Mouse (Mus musculus): ENCODE measurements at regions not wholly inside any gene's neighbourhood (a gene's known extent, or its start where the extent isn't known, plus 50 kb on each side); places are given as distances from the start of the nearest gene placed in this dataset.

GRCm38 (mm10) chr10:37279316-37279715, 140.6 kb upstream of the Marcks start:
- DNase-seq (ENCODE audit: low read depth), result no peak

GRCm38 (mm10) chr10:37275857-37276256, 137.1 kb upstream of the Marcks start:
- no peak for DNase-seq (ENCODE audit: low read depth)

- no peak for DNase-seq (ENCODE audit: low read depth)
Measured at GRCm38 (mm10) chr10:37275271-37275670, 136.6 kb upstream of the Marcks start.

- no peak for DNase-seq (ENCODE audit: low read depth)
Measured at GRCm38 (mm10) chr10:37271967-37272366, 133.2 kb upstream of the Marcks start.

GRCm38 (mm10) chr10:37270236-37271000, 131.7 kb upstream of the Marcks start:
- DNase-seq (ENCODE audit: low read depth), result no peak

- DNase-seq (ENCODE audit: low read depth), result no peak
Measured at GRCm38 (mm10) chr10:37266909-37267308, 128.2 kb upstream of the Marcks start.

GRCm38 (mm10) chr10:37260791-37261488, 122.2 kb upstream of the Marcks start:
- no peak for DNase-seq (ENCODE audit: low read depth)

GRCm38 (mm10) chr10:37259186-37259585, 120.5 kb upstream of the Marcks start:
- no peak for DNase-seq (ENCODE audit: low read depth)

- peak; percentile 15 for DNase-seq (ENCODE audit: low read depth)
Measured at GRCm38 (mm10) chr10:37257544-37257943, 118.8 kb upstream of the Marcks start.

- no peak for DNase-seq (ENCODE audit: low read depth)
Measured at GRCm38 (mm10) chr10:37250934-37251521, 112.3 kb upstream of the Marcks start.

- DNase-seq (ENCODE audit: low read depth), result no peak
Measured at GRCm38 (mm10) chr10:37250157-37250556, 111.4 kb upstream of the Marcks start.

- DNase-seq (ENCODE audit: low read depth), result no peak
Measured at GRCm38 (mm10) chr10:37249511-37249910, 110.8 kb upstream of the Marcks start.

- DNase-seq (ENCODE audit: low read depth), result no peak
Measured at GRCm38 (mm10) chr10:37247121-37247520, 108.4 kb upstream of the Marcks start.

- no peak for DNase-seq (ENCODE audit: low read depth)
Measured at GRCm38 (mm10) chr10:37243136-37243535, 104.4 kb upstream of the Marcks start.

- DNase-seq (ENCODE audit: low read depth), result no peak
Measured at GRCm38 (mm10) chr10:37241821-37242263, 103.1 kb upstream of the Marcks start.

GRCm38 (mm10) chr10:37240634-37241033, 101.9 kb upstream of the Marcks start:
- DNase-seq (ENCODE audit: low read depth), result no peak

- DNase-seq (ENCODE audit: low read depth), result no peak
Measured at GRCm38 (mm10) chr10:37240201-37240600, 101.5 kb upstream of the Marcks start.

- peak; percentile 14 for DNase-seq (ENCODE audit: low read depth)
Measured at GRCm38 (mm10) chr10:37236001-37236822, 97.5 kb upstream of the Marcks start.

- peak; percentile 56 for DNase-seq (ENCODE audit: low read depth)
Measured at GRCm38 (mm10) chr10:37231936-37232556, 93.3 kb upstream of the Marcks start.

GRCm38 (mm10) chr10:37231159-37231558, 92.4 kb upstream of the Marcks start:
- no peak for DNase-seq (ENCODE audit: low read depth)

- DNase-seq (ENCODE audit: low read depth), result peak; percentile 12
Measured at GRCm38 (mm10) chr10:37227889-37228288, 89.2 kb upstream of the Marcks start.

GRCm38 (mm10) chr10:37221730-37222129, 83.0 kb upstream of the Marcks start:
- no peak for DNase-seq (ENCODE audit: low read depth)
